Mouse (Mus musculus): ENCODE data around the gene Cd163l1.

Cd163l1 gene

DNA sequence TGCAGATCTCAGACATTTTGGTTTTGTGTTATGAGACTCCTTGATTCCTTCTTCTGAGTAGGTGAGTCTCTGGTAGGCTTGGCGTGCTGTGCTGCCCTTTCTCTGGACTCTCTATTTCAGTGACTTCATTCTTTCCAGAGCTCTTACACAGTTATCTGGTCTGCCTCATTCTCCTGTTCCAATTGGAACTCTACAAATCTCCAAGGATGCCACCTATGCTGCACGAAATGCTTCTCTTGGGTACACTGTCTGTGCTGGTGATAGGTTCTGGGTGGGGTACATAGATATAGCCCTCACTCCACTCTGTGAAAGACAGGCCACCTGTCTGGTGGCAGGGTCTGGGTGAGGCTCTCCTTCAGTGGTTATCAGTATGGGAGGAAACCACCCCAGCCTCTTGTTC, at the start of gene Cd163l1:
Gene Cd163l1 (plus strand): TSS at position 301 of the 400 bp plus-strand sequence.
- no peak for DNase-seq

DNA sequence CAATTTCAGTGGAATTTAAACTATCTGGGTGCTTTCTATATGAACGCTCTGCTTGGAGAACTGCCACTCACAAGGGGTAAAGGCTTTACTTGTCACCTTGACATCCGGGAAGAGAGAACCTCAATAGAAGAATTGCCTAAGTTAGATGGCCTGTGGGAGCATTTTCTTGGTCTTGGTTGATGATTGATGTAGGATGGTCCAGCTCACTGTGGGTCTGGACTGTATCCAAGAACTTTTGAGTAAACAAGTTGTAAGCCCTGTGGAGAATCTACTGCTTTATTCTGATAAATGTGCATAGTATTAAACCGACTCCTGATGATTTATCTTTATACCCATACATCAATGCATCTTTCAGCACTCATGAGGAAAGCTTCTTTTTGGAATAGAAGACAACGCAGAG, 48.7 kb upstream of the Cd163l1 start:
- DNase-seq, result no peak

- DNase-seq, result no peak
Observed at GRCm38 (mm10) chr7:140170863-140171262, 47.2 kb upstream of the Cd163l1 start.

- DNase-seq, result no peak
Observed at GRCm38 (mm10) chr7:140172936-140173335, 45.1 kb upstream of the Cd163l1 start, which contains the start of gene Olfr523. Gene Olfr523 (plus strand): TSS chr7:140173217.

DNA sequence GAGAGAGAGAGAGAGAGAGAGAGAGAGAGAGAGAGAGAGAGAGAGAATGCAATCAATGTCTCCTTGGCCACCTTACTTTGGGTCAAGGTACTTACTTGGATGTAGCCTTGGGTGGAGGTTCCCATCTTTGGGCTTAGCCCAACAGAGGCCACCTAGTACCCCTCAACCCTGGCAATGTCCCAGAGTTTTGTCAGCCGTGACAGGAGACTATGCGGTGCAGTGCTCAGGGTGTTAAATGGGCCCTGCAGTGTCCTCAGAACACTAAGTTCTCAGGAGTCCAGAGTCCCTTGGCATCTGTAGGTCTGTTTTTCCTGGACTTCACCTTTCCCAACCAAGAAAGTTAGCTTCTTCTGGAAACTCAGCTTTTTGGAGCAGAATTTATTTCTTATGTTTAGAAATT, 38.9 kb upstream of the Cd163l1 start:
- no peak for DNase-seq

DNA sequence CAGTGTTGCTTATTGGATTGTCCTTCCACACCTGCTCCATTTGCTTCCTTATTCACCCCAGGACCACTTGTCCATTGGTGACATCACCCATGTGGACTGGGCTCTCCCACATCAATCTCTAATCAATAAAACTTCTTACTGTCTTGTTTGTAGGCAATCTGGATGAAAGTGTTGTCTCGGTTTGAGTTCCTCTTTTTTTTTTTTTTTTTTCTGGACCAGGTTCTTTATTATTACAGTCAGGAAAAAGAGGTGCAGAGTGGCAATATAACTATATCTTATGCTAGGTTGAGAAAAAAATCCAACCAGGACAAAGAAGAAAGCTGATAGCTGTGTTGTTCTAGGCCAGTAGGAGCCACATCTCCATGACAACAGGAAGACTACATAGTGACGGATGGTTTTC, 37.4 kb upstream of the Cd163l1 start:
- no peak for DNase-seq

DNA sequence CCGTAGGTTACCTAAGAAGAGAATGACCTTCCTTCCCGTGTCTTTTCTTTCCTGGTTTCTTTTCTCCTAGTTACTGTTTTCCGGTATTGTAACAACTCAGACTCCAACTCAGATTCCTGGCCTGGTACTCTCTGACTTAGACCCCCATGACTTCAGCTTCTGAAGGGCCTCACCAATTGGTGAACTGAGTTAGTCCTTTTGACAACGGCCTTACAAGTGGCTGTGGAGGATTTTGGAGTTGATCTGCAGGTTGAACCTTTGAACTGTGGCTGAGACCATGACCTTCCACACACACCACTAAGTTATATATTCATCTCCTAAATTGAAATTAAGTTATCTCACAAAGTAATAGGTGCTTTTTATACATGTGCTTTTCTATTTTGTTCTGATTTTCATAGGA, 33.9 kb upstream of the Cd163l1 start:
- no peak for DNase-seq

DNA sequence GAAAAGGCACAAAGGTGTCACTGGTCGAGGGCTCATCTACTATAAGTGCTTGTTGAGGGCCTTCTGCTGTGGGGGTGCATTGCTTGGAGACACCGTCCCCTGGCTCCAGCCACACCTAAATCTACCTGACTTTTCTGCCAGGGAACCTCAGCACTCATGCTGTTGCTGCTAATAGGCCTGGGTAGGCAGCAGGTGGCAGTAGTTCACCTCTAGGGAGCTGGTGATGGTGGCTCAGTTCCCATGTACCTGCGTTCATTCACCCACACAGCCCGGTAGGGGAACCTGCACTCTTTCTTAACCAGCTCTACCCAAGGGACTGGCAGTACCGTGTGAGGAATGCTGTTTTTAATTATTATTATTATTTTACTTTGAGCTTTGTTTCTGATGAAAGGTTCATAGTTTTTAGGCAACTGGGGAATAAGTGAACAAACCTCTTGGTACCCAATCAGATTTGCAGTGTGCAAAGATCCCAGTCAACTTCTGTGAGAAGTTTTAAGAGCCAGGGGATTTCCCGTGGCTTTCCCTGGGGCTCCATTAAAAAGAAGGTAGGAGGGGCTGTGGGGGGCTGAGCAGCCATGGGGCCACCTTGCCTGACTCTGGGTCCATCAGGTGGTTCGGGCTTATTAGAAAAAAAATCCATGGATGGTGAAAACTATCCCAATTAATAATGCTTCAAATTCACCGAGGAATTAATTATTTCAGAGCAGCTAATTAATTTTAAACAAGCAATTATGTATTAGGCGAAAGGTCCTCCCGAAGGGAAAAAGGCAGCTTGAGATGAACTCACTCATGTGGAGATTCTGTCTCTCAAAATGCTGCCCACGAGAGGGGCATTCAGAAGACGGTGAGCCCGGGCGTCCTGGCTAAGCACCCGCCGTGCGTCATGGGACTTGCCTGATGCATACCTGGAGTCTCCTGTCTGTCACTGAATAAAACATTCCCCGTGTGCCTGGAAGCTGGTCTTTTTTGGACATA, 31.1 kb upstream of the Cd163l1 start:
- no peak for DNase-seq

GRCm38 (mm10) chr7:140187721-140188390, 30.2 kb upstream of the Cd163l1 start:
- no peak for DNase-seq

GRCm38 (mm10) chr7:140188391-140189328, 29.4 kb upstream of the Cd163l1 start:
- no peak for DNase-seq

GRCm38 (mm10) chr7:140190435-140190834, 27.6 kb upstream of the Cd163l1 start:
- no peak for DNase-seq

DNA sequence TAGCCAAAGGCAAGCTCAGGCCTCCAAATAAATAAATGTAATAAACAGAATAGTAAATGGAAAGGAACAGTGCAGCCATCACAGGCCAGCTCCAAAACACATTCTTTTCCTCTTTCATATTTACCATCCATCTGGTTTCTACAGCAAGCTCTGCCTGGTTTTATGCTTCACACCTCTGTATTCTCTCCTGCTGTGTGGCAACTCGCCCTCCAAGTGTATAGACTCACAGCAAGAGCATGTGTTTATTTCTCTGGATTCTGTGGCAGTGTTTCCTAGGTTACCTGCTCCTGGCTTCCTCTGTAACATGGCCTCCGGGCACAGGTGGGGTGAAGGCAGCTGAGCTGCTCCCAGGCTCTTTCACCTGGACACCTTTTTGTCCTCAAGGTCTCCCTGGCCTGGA, 25.6 kb upstream of the Cd163l1 start:
- no peak for DNase-seq

GRCm38 (mm10) chr7:140192851-140193250, 25.2 kb upstream of the Cd163l1 start:
- DNase-seq, result no peak

DNA sequence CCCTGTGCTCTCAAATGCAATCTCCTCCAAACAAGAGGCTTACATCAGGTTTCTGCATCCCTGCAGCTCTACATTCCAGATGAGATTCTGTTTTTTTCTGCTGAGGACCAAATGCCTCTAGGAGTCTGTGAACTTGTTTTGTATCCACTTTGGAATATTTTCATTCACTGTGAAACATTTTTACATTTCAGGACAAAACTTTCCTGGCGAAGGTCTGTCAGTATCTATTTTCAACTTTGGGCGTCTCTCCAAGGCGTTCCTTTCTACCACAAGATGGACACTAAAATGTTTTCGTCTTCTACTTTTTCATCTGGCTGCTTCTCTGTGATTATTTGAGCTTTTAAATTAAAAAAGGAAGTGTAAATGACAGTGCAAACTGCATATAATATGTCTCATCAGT, 24.0 kb upstream of the Cd163l1 start:
- no peak for DNase-seq

- no peak for DNase-seq
Observed at GRCm38 (mm10) chr7:140196002-140196401, 22.1 kb upstream of the Cd163l1 start.

GRCm38 (mm10) chr7:140201090-140201489, 17.0 kb upstream of the Cd163l1 start:
- no peak for DNase-seq

- DNase-seq, result no peak
Observed at GRCm38 (mm10) chr7:140205864-140206263, 12.2 kb upstream of the Cd163l1 start, which contains the start of gene Olfr524. Gene Olfr524 (minus strand): TSS chr7:140205964.

GRCm38 (mm10) chr7:140206904-140207303, 11.2 kb upstream of the Cd163l1 start:
- no peak for DNase-seq

GRCm38 (mm10) chr7:140208153-140208552, 9.9 kb upstream of the Cd163l1 start:
- DNase-seq, result no peak

DNA sequence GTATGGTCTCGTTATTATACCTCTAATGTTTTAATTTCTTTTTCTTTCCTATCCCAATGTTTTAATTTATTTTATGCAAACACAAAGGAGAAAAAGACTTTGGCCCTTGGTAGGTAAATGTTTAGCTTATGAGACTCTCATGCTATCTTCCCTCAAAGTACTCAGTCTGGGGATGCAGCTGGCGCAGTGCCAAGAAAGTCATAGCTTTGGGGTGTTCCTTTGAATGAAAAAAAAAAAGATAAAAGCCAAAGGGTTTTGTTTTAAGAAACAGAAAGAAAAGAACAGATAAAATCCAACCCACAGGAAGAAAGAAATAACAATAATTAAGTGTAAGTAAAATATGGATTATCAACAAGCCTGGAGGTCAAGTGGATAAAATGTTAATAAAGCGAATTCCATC, 9.4 kb upstream of the Cd163l1 start:
- DNase-seq, result no peak

- no peak for DNase-seq
Observed at GRCm38 (mm10) chr7:140213841-140214240, 4.2 kb upstream of the Cd163l1 start.

DNA sequence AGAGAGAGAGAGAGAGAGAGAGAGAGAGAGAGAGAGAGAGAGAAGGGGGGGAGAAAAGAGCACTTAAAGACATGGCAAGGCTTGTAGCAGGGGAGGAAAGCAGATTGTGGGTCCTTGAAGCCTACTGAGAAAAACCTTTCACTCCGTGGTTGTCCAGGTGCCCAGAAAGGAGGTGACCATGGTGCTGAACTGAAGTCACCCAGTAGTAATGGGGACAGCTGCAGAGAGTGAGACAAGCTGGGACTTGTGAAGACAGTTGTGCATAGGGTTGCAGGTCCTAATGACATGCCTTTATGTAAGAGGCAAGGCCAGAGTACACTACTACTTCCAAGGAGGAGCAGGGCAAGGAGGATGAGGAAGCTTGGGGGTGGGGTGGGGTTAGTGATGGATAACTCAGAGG, 1.2 kb downstream of the Cd163l1 start:
- no peak for DNase-seq

DNA sequence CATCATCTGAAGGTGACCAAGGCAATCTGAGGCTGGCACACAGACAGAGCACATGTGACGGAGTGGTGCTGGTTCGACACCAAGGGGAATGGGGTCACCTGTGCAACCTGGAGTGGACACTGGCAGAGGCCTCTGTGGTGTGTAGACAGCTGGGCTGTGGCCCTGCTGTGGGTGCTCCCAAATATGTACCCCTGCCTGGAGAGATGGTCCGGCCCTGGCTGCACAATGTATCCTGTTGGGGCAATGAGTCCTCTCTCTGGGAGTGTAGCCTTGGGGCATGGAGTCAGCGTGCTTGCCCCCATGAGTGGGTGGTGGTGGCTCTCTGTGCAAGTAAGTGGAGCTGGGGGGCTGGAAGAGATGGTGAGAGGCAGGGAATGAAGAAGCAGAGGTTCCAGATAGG, 2.3 kb downstream of the Cd163l1 start:
- DNase-seq, result no peak
